Mouse (Mus musculus) heart, postnatal 14 days (tissue): ENCODE data around the gene Sema3a. TPM values are rescaled to one million over a fixed set of nuclear protein-coding genes. Genes with fewer than 3 reads are reported as not detected.

Source experiments
- DNase-seq, 2 experiments: peaks; one replicate each; pipeline ENCODE4 v3.0.0; 2021 to 2022
- intact Hi-C: fragments of 180-260 bp; cut with DNase I; formaldehyde crosslinking; loops from one replicate; pipeline ENCODE4 v1.15.1; 2025
- long read RNA-seq, 2 experiments: library from polyadenylated mRNA; stranded (forward); transcript quantifications; one replicate each; pipeline ENCODE4 v2.0.0; 2021
- total RNA-seq, 2 experiments: library from RNA; stranded (reverse); gene quantifications; 2 replicates each; pipeline ENCODE4 v1.2.3; 2021

Sema3a gene
- total RNA-seq: 1 to 10 TPM; 1.8 to 2.2 TPM
- long read RNA-seq, experiment 1, partial matches to known transcripts: 1 of 1 reads
- long read RNA-seq, experiment 1, other reads (novel, unspliced or antisense): 0 of 1 reads
- long read RNA-seq, experiment 2, full-length matches to known transcripts: 1 of 3 reads
- long read RNA-seq, experiment 2, partial matches to known transcripts: 1 of 3 reads
- long read RNA-seq, experiment 2, other reads (novel, unspliced or antisense): 1 of 3 reads

GRCm38 (mm10) chr5:13125241-13125692 is at the start of gene Sema3a:
TSS of gene Sema3a (plus strand) at chr5:13125414.
- intact Hi-C loops: no loop called here
- DNase-seq: no peak

- no peak for DNase-seq
- intact Hi-C loops: no loop called here
Observed at GRCm38 (mm10) chr5:13084777-13085439, 40.3 kb upstream of the Sema3a start.

- DNase-seq: no peak
- intact Hi-C loops: no loop called here
Observed at GRCm38 (mm10) chr5:13090431-13090830, 34.8 kb upstream of the Sema3a start.

- DNase-seq: no peak
- intact Hi-C loops: no loop called here
Observed at GRCm38 (mm10) chr5:13109522-13109921, 15.7 kb upstream of the Sema3a start.

DNA sequence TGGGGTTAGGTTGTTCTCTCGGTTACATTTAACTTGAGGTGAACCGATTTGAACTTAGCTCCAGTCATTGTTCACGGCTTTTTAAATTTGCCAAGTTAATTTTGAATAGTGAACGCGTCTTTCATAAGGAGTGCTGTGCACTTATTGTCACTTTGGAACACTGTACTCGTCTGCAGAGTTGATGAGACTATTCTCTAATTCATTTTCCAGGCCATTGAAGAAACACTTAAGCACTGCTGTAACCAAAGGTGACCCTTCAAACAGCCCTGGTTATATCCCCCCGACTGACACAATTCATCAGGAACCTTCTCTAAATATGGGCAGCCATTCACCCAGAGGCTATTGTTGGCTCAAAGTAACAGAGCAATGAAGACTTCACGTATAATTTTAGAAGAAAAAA is 8.0 kb upstream of the Sema3a start:
- no peak for DNase-seq
- intact Hi-C loops: no loop called here

GRCm38 (mm10) chr5:13125757-13126156 is 543 bp downstream of the Sema3a start:
- intact Hi-C loops: no loop called here
- no peak for DNase-seq

- intact Hi-C loops: no loop called here
- no peak for DNase-seq
Observed at GRCm38 (mm10) chr5:13126196-13126595, 982 bp downstream of the Sema3a start.

- intact Hi-C loops: no loop called here
- no peak for DNase-seq
Observed at GRCm38 (mm10) chr5:13127121-13127520, 1.9 kb downstream of the Sema3a start.

- DNase-seq: no peak
Observed at GRCm38 (mm10) chr5:13144733-13145457, 19.7 kb downstream of the Sema3a start.

GRCm38 (mm10) chr5:13149909-13150308 is 24.7 kb downstream of the Sema3a start:
- DNase-seq: no peak
- intact Hi-C loops: no loop called here

More at GRCm38 (mm10) chr5:13144733-13145457, 19.7 kb downstream of the Sema3a start:
- intact Hi-C loops: no loop called here

DNA sequence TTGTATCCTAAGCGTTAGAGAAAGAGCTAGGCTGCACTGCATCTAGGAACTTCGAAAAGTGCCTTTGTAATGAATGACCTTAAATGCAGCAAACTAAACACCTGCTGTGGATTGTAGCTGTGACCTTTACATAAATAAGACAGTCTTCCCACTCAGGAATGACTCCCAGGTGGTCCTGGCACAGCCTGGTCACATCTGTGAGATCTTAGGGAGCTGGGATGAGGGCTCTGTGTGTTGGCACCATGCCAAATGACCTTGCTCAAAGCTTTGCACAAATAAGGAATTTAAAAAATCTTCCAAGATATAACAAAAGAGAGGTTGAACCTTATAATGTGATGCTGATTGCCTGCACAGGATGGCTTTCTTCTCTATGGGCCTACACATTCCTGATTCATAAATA is 25.8 kb downstream of the Sema3a start:
- no peak for DNase-seq
- intact Hi-C loops: no loop called here

- intact Hi-C loops: no loop called here
- no peak for DNase-seq
Observed at GRCm38 (mm10) chr5:13157761-13158612, 32.8 kb downstream of the Sema3a start.

DNA sequence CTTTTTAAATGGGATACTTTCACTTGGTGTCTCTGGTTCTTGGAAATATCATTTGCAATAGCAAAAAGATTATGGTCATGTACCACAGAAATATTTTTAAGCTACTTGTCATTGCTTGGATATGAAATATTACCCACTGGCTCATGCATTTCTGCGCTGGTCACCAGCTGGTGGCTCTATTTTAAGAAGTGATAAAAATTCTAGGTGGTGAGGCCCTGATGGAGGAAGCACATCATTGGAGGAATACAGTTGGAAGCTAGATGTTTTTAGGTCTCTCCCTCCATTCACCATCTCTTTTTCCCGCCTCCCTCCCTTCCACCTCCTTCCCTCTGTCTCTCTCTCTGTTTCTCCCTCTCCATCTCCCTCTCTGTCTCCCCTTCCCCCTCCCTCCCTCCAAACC is 57.0 kb downstream of the Sema3a start:
- DNase-seq: no peak
- intact Hi-C loops: no loop called here

DNA sequence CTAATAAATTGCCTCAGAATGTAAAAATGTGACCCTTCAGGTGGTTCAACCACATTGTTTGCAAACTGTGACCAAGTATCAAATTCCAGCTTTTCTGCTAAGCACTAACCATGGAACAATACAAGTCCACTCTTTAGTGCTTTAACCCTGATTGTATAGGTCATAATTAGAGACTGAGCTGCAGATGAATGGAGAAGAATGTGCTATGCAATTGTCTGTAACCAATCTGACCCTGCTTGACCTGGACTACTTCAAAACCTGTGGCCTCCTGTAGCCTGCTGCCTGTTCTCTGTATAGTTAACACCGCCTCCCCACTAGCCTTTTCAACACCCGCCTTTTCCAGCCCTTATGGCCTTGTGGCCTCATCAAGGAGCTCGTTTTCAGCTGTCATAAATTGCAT is 72.7 kb downstream of the Sema3a start:
- intact Hi-C loops: no loop called here
- DNase-seq: no peak

- intact Hi-C loops: no loop called here
- DNase-seq: no peak
Observed at GRCm38 (mm10) chr5:13199709-13200108, 74.5 kb downstream of the Sema3a start.

DNA sequence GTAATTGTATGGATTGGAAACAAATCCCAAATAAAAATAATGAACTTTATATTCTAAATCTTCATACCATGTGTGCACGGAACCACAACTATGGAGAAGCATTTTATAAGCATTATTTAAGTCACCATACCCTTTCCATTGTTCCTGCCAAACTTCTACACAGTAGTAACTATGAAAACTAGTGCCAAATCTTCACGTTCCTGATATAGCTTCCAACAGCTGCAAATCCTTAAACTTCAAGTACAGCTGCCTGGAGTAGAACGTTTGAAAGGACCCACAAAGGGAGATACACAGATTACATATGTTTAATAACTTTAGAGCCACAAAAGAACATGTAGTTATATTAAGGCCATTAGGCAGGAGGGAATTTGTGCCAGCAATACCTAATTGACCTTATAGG is 130.1 kb downstream of the Sema3a start:
- intact Hi-C loops: no loop called here
- no peak for DNase-seq

- intact Hi-C loops: no loop called here
- DNase-seq: no peak
Observed at GRCm38 (mm10) chr5:13256321-13256720, 131.1 kb downstream of the Sema3a start.

DNA sequence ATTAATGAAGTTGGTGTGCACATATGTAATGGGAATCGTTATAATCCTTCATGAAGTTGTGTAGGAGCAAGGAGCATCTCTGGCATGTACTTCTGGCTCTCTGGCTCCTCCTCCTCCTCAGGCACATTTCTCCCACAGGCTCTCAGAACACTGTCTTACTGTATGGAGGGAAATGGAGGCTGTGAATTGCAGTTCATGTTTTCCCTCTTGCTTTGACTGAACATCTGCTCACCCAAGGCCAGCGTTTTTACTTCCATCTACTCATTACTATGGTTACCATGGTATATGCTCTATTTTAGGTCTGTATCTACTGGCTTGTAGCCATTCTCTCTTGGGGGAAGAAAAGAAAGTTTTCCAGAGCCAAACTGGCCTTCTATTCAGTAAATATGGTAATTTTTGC is 137.9 kb downstream of the Sema3a start:
- intact Hi-C loops: no loop called here
- no peak for DNase-seq

DNA sequence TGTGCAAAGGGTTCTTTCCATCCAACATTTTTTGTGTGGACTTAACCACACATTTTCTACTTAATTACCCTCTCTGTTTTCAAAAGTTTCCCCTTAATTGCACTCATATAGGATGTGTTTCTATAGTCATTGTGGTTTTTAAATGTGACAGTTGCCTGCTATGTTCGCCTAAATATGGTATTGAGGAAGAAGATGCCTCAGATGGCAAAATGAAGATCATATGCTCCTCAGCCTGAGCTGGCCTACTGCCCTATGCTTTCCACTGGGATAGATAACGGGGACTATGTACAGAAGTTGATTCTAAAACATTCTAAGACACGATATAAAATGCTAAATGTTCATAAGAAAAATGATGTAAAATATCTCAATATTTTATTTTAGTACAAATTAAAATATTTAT is 138.3 kb downstream of the Sema3a start:
- intact Hi-C loops: no loop called here
- no peak for DNase-seq

DNA sequence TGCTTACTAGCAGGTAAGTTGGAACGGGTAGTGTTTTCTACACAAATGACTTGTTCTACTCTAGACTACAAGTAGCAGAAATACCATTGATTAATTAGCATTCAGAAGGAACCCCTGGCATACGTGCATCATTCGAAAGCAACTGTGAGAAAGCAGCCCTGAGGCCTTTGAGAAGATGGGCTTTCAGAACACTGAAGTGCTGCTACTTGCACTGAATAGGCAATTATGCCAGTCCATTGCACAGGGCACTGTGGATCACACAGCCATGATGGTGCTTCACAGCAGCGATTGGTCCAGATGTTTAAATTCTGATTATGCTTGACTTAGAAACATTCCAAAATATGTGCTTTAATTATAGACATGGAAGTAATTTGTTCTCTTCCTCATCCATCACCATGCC is 187.5 kb downstream of the Sema3a start:
- intact Hi-C loops: no loop called here

GRCm38 (mm10) chr5:13313977-13314376 is 188.8 kb downstream of the Sema3a start:
- intact Hi-C loops: no loop called here
- DNase-seq: no peak

More for the DNA sequence above, 187.5 kb downstream of the Sema3a start:
- no peak for DNase-seq
